Mouse (Mus musculus) monocyte, adult 59 days (primary cell): ENCODE results near the gene Nyx. TPM values are rescaled to one million over a fixed set of nuclear protein-coding genes. Genes with fewer than 3 reads are reported as not detected.

Experiments
- total RNA-seq, 2 experiments: library from RNA; stranded (reverse); gene quantifications; one replicate each; pipeline ENCODE4 v1.2.4; 2023

The Nyx gene
- under 1 TPM; 0.36 to 0.73 TPM for total RNA-seq

GRCm38 (mm10) chrX:13465810-13466209 is at the start of gene Nyx:
TSS of gene Nyx (plus strand) at chrX:13466110.

Other genes with a start within 250 kb of the Nyx start
- 100 to 1,000 TPM; 441 to 475 TPM for gene Ddx3x, start 185.1 kb upstream of the Nyx start, total RNA-seq
- 10 to 100 TPM; 11.8 to 13.2 TPM for gene Gpr34, start 166.0 kb downstream of the Nyx start, total RNA-seq
- under 1 TPM; 0.18 to 0.39 TPM for gene Gpr82, start 195.3 kb downstream of the Nyx start, total RNA-seq